Mouse (Mus musculus): ENCODE measurements at regions not wholly inside any gene's neighbourhood (a gene's known extent, or its start where the extent isn't known, plus 50 kb on each side); places are given as distances from the start of the nearest gene placed in this dataset.
A peak's percentile ranks its signal among the peaks of the same experiment; 100 is the strongest.

GRCm38 (mm10) chr7:68851981-68852575 is 103.0 kb upstream of the Arrdc4 start:
- DNase-seq (ENCODE audit: low spot score) = no peak

- no peak for DNase-seq (ENCODE audit: low spot score)
Observed at GRCm38 (mm10) chr7:68844606-68845005, 95.6 kb upstream of the Arrdc4 start.

DNA sequence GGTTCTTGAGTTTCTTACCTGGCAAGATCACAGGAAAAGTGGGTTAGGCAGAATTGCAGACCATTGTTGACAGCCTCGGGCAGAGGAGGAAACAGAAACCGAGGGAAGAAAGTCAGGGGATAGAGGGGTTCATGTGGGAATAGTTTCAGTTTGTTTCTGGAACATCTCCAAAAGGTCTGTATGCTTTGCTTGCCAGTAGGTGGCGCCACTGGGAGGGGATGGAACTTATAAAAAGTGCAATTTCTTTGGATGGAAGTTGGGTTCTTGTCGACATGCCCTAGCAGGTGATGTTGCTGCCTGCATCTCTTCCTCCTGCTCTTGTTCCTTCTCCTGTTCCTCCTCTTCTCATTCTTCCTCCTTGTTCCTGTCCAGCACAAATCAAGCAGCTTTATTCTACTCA is 94.3 kb upstream of the Arrdc4 start:
- DNase-seq (ENCODE audit: low spot score) = peak; percentile 7

DNA sequence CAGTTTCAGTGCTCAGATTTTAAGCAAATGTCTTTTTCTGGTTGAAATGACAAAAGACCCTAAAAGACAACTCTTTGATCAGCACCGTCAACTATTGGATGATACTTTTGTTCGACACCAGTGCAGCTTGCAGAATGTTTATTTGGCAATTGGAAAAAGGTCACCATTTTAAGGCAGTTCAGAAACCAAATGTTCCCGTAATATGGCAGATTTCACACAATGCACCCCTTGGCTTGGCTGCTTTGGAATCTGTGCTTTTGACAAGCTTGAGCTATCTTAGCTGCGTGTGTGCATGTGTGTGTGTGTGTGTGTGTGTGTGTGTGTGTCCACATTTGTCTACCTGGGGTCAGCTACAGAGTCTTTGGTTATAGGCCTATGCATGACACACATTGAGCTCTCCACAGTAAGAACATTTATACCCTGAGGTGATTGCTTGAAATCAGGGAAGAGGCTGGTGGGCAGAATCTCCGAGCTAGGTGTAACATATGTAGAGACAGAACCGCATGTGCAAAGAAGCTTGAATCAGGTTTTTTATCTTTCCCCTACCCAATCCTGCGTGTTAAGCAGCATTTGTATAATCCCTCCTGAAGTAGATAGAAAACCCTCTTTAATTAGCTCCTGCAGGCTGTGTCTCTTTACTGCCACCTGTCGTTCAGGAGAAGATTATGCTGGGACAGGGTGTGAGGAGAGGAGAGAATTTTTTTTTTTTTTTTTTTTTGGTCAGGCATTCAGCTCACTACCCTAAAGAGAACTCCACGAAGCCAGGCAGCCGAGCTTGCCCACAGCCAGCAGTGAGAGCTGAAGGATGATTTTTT is 85.1 kb upstream of the Arrdc4 start:
- no peak for DNase-seq (ENCODE audit: low spot score)

DNA sequence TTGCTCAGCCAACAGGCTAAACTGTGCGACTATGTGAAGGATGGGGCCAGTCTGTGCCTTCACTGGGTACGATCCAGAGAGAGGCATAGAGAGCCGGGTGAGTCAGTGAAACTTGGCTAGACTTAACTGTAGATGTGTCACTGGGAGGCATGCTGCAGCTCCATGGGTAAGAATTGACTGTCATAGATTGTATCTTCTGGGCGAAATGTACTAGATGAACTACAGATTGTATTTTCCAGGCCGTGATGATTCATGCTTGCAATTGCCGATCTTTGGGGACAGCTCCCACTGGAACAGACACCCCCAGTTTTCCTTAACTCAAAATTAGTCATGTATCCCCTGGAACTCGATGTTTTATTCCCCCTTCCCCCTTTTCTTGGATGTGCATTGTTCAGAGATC is 84.5 kb upstream of the Arrdc4 start:
- DNase-seq (ENCODE audit: low spot score) = peak; percentile 6

- DNase-seq (ENCODE audit: low spot score) = peak; percentile 90
Observed at GRCm38 (mm10) chr7:68829861-68830260, 80.8 kb upstream of the Arrdc4 start.

GRCm38 (mm10) chr7:68824399-68824798 is 75.4 kb upstream of the Arrdc4 start:
- no peak for DNase-seq (ENCODE audit: low spot score)

- no peak for DNase-seq (ENCODE audit: low spot score)
Observed at GRCm38 (mm10) chr7:68823646-68824045, 74.6 kb upstream of the Arrdc4 start.

GRCm38 (mm10) chr7:68823189-68823588 is 74.1 kb upstream of the Arrdc4 start:
- peak; percentile 51 for DNase-seq (ENCODE audit: low spot score)

GRCm38 (mm10) chr7:68814823-68815666 is 66.0 kb upstream of the Arrdc4 start:
- no peak for DNase-seq (ENCODE audit: low spot score)

DNA sequence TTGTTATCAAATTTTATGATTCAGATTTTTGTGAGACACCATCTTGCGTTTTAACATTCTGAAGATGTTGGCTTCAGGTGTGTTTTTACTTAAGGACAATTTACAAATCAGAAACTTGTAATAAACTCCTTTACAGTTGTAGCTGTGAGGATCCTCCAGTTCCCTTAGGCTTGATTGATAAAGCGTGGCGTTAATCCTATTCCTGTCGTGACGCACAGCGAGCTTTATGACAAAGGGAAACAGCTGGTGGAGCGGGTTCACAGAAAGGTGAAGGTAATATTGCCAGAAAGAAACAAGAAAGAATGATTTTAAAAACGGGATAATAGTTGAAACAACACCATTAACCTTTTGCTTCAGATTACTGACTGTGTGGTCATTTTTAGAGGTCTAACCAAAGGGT is 60.7 kb upstream of the Arrdc4 start:
- no peak for DNase-seq (ENCODE audit: low spot score)

All from urinary bladder, postnatal 14 days (tissue).